Mouse (Mus musculus): ENCODE data around the gene Rhot1.

GRCm38 (mm10) chr11:80303746-80304145 lies 94.9 kb downstream of the Rhot1 start:
- TF ChIP-seq CTCF (IDR thresholded peaks at IDR 0.05; ENCODE audit: control insufficient read depth, insufficient read depth, low read length): no peak
- TF ChIP-seq POLR2A (IDR thresholded peaks at IDR 0.05; ENCODE audit: borderline replicate concordance, control insufficient read depth, low read depth, low read length): no peak

All from bone marrow, adult 2 months (tissue).